Mouse (Mus musculus) forelimb bud, embryonic 11.5 days (tissue): ENCODE results near the gene Ifnab.

ENCODE experiments used
- DNase-seq: peaks from one replicate; pipeline ENCODE4 v3.0.0-alpha.2; 2012; ENCODE audit warnings: low read depth, low spot score

Ifnab gene

GRCm38 (mm10) chr4:88691259-88691658, at the start of gene Ifnab:
Gene Ifnab (minus strand): TSS chr4:88691359.
- no peak for DNase-seq

GRCm38 (mm10) chr4:88739036-88739435, 47.9 kb upstream of the Ifnab start:
- no peak for DNase-seq

- DNase-seq = peak; percentile 77
Observed at GRCm38 (mm10) chr4:88738480-88738879, 47.3 kb upstream of the Ifnab start.

GRCm38 (mm10) chr4:88727324-88727723, 36.2 kb upstream of the Ifnab start:
- no peak for DNase-seq

DNA sequence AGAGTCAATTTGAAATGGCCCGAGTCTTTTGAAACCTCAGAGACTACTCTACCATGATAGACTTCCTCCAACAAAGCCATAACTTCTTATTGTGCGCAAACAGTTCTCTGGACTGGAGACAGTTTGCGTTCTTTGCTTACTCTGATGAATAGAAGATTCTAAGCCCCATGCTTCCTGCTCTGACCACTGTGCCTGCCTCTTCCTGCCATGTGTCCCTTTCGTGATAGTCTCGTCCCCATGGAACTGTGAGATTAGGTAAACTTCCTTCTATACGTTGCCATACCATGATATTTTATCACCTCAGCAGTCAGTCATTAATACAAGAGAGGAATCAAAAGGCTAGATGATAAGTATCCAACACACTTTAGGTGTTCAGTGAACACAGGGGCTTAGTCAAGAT, 35.6 kb upstream of the Ifnab start:
- DNase-seq = no peak

GRCm38 (mm10) chr4:88723497-88724090, 32.4 kb upstream of the Ifnab start:
- DNase-seq = no peak

DNA sequence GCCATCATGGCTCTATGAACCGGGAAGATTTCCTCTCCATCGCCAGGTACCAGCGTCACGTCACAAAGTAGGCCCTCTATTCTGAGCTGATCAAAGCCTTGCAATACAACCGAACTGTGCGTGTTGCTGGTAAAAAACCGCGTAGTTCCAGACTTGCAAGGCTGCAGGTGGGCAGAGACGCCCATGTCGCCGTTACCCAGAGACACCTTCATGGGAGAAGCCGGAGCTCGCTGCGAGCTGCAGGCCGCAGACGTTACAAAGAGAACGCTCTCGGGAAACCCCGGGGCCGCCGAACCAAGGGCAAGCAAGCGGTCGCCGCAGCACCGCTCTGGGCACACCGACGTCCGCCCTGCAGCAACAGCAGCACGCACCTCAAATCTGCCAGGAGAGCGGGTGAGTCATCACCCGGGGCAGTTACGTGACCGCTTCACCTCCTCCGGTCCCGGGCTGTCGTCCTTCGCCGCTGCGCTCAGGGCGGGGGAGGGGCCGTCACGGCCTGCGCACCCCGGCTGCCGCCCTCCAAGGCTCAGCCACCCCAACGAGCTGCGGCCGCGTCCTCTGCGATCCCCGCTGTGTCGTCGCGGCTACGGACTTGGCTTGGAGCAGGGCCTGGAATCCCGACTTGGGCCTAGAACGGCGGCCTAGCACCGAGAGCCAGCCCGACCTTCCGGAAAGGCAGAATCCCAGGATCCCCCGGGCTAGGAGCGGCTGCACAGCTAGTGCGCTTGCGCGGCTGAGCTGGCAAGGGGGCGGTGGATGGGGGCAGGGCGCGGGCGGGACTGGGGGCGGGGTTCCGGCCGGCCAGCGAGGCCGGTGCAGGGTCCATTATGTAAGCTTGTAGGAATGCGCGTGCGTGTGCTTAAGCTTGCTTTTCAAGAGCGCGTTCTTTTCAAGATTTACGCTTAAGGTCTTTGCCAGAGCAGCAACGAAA, 30.9 kb upstream of the Ifnab start, which contains the start of the genes Gm26566 and Klhl9:
Gene Gm26566 (plus strand): TSS at position 15 of the 931 bp plus-strand sequence.
Gene Klhl9 (minus strand): TSS at position 675 of the 931 bp plus-strand sequence.
- peak; percentile 94 for DNase-seq

GRCm38 (mm10) chr4:88718715-88719114, 27.6 kb upstream of the Ifnab start:
- no peak for DNase-seq

- DNase-seq = no peak
Observed at GRCm38 (mm10) chr4:88715059-88715458, 23.9 kb upstream of the Ifnab start.

DNA sequence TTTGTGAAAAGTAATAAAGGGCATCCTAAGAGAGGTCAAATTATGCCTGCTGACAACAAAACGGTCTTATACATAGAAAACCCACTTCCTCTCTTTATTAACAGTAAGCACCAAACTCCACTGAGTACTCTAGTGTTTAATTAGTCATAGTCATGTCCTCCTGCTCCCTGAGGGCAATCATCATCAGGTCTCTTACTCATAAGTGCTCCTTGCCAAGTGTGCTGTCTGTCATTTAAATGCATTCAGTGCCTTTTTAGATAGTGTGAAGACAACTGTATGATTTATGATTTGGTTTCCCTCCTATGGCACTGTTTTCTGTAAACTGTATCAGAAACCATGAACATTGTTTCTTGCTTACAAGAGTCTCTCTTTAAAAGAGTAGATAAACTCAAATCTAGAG, 23.1 kb upstream of the Ifnab start:
- DNase-seq = no peak

DNA sequence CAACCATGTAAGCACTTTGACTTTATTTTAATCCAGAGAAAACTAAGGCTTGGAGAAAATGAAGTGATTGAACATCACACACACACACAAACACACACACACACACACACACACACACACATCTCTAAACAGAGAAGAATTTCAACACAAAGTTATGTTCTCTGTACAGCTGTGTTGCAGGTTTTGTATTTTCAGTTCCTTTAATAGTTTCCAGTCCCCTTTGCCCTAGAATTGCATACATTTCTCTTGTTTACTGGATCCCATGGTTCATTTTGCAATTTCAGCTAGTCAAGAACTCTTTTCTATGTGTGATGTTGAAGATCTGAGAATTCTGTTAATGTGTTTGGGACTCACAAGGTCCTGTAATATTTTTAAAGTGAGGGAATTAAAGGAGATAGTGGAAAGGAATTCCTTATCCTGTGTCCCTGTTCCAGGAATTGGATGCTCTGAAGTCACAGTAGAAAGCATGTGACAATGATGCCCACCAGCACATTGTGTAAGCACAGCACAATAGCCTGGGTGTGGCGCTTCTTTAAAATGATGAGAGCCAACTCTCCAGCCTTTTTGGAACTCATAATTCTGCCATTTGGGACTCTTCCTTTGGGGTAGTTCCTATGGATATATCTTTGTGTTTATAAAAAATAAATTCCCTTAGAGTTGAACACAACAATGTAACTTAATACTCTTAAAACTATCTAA, 16.1 kb upstream of the Ifnab start:
- DNase-seq = no peak

DNA sequence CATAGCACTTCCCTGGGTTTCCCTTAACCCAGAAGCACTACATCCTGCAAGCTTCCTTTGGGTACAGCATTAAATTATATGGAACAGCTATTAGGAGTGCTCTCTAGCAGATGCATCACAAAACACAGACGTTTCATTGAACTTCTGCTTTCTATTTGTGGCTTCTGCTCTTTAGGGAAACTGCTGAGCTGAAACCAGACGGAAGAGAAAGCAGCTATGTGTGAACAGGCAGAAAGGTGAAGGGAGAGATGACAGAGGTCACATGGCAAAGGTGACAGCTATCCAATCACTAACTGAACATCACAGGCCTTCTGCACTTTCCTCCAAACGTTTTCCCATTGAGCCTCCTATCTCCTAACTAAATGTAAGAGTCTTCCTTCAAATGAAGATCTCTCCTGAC, 14.8 kb upstream of the Ifnab start:
- DNase-seq = no peak

GRCm38 (mm10) chr4:88699301-88699700, 8.1 kb upstream of the Ifnab start:
- DNase-seq = no peak

- DNase-seq = no peak
Observed at GRCm38 (mm10) chr4:88698781-88699180, 7.6 kb upstream of the Ifnab start.

DNA sequence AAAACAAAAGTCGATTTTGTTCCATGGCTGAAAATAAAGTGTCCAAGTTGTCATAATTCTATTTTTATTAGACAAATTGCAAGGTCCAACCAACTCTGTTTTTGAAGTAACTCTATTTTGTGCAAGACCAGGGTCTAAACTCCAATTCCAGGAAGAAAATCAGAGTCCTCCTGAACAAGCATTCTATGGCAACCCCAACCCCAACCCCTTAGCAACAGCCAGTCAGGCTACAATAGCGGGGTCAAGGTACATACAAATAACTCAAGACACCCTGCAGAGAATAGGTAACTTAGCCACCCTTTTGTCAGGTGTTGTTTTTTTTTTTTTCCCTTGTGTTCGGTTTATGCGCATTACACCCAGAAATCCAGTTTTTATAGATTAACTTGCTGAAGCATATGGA, 6.6 kb upstream of the Ifnab start:
- DNase-seq = no peak

- no peak for DNase-seq
Observed at GRCm38 (mm10) chr4:88697108-88697507, 5.9 kb upstream of the Ifnab start.

DNA sequence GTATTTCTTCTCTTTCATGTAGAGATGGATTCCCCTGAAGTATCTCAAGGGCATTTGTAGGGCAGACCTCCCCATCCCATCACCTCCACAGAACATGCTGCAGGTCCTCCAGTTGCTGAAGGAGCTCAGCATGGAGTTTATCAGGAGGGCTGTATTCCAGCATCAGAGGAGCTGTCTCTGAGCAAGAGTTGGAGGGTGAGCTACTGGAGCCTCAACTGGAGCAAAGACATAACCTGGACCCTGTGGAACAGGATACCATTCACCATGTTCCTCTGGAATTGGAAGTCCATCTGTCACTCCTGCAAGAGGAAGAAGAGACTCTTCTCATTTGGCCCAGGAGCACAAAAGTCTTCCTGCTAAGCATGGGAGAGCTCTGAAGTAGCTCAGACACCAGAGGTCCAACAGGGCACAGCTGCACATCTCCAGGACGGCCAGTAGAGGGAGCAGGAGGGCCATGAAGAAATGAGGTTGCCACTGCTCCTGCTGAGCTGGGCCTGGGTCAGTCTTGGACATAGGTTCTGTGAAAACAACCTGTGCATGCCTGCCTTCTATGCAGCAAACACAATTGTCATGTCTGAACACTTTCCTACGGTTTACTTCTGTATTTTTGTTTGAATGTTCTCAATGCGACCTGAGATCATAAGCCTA, 5.2 kb upstream of the Ifnab start:
- DNase-seq = peak; percentile 80

- no peak for DNase-seq
Observed at GRCm38 (mm10) chr4:88693392-88693791, 2.2 kb upstream of the Ifnab start.

DNA sequence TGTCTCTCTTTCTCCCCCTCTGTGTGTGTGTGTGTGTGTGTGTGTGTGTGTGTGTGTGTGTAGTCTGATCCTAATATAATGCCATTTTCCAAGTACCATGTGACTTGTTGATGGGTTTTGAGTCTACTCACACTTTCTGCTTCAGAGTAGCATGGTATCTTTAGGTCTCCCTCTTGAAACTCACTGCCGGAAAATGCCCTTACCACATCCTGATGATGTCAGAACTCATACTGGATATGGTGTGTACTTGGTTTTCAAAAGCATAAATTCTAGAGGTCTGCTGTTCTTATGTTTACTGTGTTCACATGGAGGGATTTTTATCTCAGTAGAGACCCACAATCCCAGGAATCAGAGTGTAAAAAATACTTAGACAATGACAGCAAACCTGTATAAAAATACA, 1.4 kb upstream of the Ifnab start:
- DNase-seq = no peak

DNA sequence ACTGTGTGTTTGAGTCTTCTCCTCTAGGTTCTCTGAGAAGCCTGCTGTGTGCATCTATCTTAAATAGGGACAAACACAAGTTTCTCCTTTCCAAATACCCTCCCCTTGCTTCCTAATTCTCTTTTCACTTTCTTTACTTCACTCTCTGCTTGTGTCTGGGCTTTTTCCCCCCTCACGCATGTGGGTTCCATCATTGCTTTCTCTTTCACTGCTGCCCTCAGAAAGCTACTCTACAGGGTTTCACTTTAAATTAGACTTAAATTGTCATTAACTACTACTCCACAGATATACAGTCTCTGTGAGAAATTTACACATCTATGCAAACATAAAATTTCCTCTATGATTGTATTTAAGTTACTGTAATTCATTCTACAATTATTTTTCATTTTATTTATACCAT, 7.3 kb downstream of the Ifnab start, which contains the start of gene Ifna2:
Gene Ifna2 (minus strand): TSS at position 101 of the 400 bp plus-strand sequence.
- no peak for DNase-seq

- DNase-seq = no peak
Observed at GRCm38 (mm10) chr4:88681353-88681752, 9.8 kb downstream of the Ifnab start.

GRCm38 (mm10) chr4:88680362-88680761, 10.8 kb downstream of the Ifnab start:
- DNase-seq = no peak
